Mouse (Mus musculus): ENCODE measurements at regions not wholly inside any gene's neighbourhood (a gene's known extent, or its start where the extent isn't known, plus 50 kb on each side); places are given as distances from the start of the nearest gene placed in this dataset.

- H3K4me1 ChIP-seq, result no peaks in the 10 kb centered on the region
- no peaks in the 10 kb centered on the region for H3K36me3 ChIP-seq
- no peak for DNase-seq (ENCODE audit: low spot score)
- H3K27ac ChIP-seq (replicated peaks), result no peak overlapping the region
- H3K27me3 ChIP-seq (ENCODE audit: low read depth, poor library complexity, severe bottlenecking), result peaks cover 90% of the 10 kb centered on the region
- H3K9me3 ChIP-seq (replicated peaks), result no peaks in the 10 kb centered on the region
- no peak overlapping the region for H3K4me3 ChIP-seq
Measured at GRCm38 (mm10) chrX:161426625-161427024, 139.4 kb downstream of the Gm15262 start.

- H3K27ac ChIP-seq (replicated peaks), result no peak overlapping the region
- H3K4me3 ChIP-seq, result no peak overlapping the region
- peaks cover 94% of the 10 kb centered on the region for H3K27me3 ChIP-seq (ENCODE audit: low read depth, poor library complexity, severe bottlenecking)
- no peaks in the 10 kb centered on the region for H3K9me3 ChIP-seq (replicated peaks)
- H3K4me1 ChIP-seq, result no peaks in the 10 kb centered on the region
- 79% methylated on average over 5 of the region's 5 CpGs for WGBS
- no peaks in the 10 kb centered on the region for H3K36me3 ChIP-seq
- DNase-seq (ENCODE audit: low spot score), result no peak
Measured at GRCm38 (mm10) chrX:161428012-161428411, 140.8 kb downstream of the Gm15262 start.

GRCm38 (mm10) chrX:161435348-161435747, 148.1 kb downstream of the Gm15262 start:
- H3K27ac ChIP-seq (replicated peaks), result no peak overlapping the region
- no peaks in the 10 kb centered on the region for H3K9me3 ChIP-seq (replicated peaks)
- H3K4me3 ChIP-seq, result no peak overlapping the region
- no peaks in the 10 kb centered on the region for H3K4me1 ChIP-seq
- peaks cover 77% of the 10 kb centered on the region for H3K27me3 ChIP-seq (ENCODE audit: low read depth, poor library complexity, severe bottlenecking)
- DNase-seq (ENCODE audit: low spot score), result no peak
- no peaks in the 10 kb centered on the region for H3K36me3 ChIP-seq
- WGBS, result 82% methylated on average over 6 of the region's 6 CpGs

Data from midbrain, embryonic 10.5 days (tissue).